Mouse (Mus musculus): ENCODE results near the gene Clic5.

DNA sequence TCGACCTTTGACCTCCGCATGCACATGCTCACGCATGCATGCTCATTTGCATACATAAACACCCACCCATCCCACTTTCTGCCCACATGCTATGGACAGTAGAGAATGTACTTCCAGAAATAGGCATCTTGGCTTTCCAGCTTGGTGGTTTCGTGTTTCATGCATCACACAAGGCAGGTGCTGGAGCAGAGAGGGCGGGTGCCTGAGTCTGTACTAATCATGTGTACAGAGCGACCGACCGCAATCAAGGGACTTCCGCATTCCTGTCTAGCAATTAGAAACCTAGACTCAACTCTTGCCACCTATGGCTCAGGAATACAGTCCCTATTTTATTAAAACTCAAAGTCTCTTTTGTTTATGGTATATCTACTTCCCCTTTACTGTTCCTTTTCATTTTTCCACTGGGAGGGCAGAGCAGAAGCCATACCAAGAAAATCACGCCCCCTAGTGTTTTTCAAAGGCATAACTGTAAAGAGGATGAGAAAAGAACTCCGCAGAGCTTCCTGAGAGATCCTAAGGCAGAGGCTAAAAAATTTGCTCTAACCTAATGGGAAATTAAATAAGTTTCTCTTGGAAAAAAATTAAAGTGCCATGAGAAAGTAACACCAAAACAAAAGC is 22.5 kb upstream of the Clic5 start:
- TF ChIP-seq CTCF (IDR thresholded peaks at IDR 0.05; ENCODE audit: low read depth), result 0 out of 2 replicates have a peak, but pooled peaks have one; percentile 14
- TF ChIP-seq EP300 (IDR thresholded peaks at IDR 0.05; ENCODE audit: low read depth), result no peak
